Mouse (Mus musculus): ENCODE results near the gene Plek. TPM values are rescaled to one million over a fixed set of nuclear protein-coding genes. Genes with fewer than 3 reads are reported as not detected.
"Not testable (repeated sequence)": the region's sequence is repeated elsewhere in the genome, so short reads cannot be mapped to it uniquely, and the experiment has no call there.

The Plek gene
- polyA plus RNA-seq, 1 experiment from 2014 or later, result 2.2 TPM

GRCm38 (mm10) chr11:17019328-17019727 is 32.9 kb downstream of the Plek start:
- Histone ChIP-seq H3K4me1 (replicated peaks) (no peaks in the 10 kb centered on the region), H3K36me3 (no peaks in the 10 kb centered on the region), H3K4me2 (replicated peaks) (no peak overlapping the region), H3K9me3 (no peaks in the 10 kb centered on the region), H3K4me3 (replicated peaks) (no peak overlapping the region), H3K9ac (no peak overlapping the region), H3K27me3 (replicated peaks) (no peaks in the 10 kb centered on the region), H3K27ac (no peak overlapping the region)
- WGBS, result 90% methylated on average over 7 of the region's 7 CpGs
- no peak for ATAC-seq

GRCm38 (mm10) chr11:17012948-17013347 is 39.2 kb downstream of the Plek start:
- no peaks in the 10 kb centered on the region for H3K9me3 ChIP-seq
- no peaks in the 10 kb centered on the region for H3K27me3 ChIP-seq (replicated peaks)
- no peak for ATAC-seq
- H3K4me1 ChIP-seq (replicated peaks), result no peaks in the 10 kb centered on the region
- H3K4me2 ChIP-seq (replicated peaks), result no peak overlapping the region
- no peak overlapping the region for H3K9ac ChIP-seq
- H3K36me3 ChIP-seq, result no peaks in the 10 kb centered on the region
- H3K27ac ChIP-seq, result no peak overlapping the region
- no peak overlapping the region for H3K4me3 ChIP-seq (replicated peaks)

GRCm38 (mm10) chr11:17008498-17008941 is 43.7 kb downstream of the Plek start:
- Histone ChIP-seq H3K27ac (no peak overlapping the region), H3K27me3 (replicated peaks) (no peaks in the 10 kb centered on the region), H3K9me3 (no peaks in the 10 kb centered on the region), H3K36me3 (no peaks in the 10 kb centered on the region), H3K4me2 (replicated peaks) (no peak overlapping the region), H3K9ac (no peak overlapping the region), H3K4me3 (replicated peaks) (no peak overlapping the region), H3K4me1 (replicated peaks) (no peaks in the 10 kb centered on the region)
- ATAC-seq, result no peak
- WGBS, result 65% methylated on average over 7 of the region's 7 CpGs

- Histone ChIP-seq H3K4me2 (replicated peaks) (no peak overlapping the region), H3K36me3 (no peaks in the 10 kb centered on the region), H3K4me3 (replicated peaks) (no peak overlapping the region), H3K9me3 (no peaks in the 10 kb centered on the region), H3K27ac (no peak overlapping the region), H3K4me1 (replicated peaks) (no peaks in the 10 kb centered on the region), H3K9ac (no peak overlapping the region), H3K27me3 (replicated peaks) (no peaks in the 10 kb centered on the region)
- 84% methylated on average over 5 of the region's 5 CpGs for WGBS
- ATAC-seq, result no peak
Observed at GRCm38 (mm10) chr11:17007517-17008173, 44.5 kb downstream of the Plek start.

- WGBS, result 70% methylated on average over 3 of the region's 3 CpGs
- H3K27me3 ChIP-seq (replicated peaks), result not testable (repeated sequence)
Observed at GRCm38 (mm10) chr11:17006526-17006925, 45.7 kb downstream of the Plek start.

GRCm38 (mm10) chr11:17004899-17005846 is 47.0 kb downstream of the Plek start:
- H3K27me3 ChIP-seq (replicated peaks), result no peaks in the 10 kb centered on the region
- H3K36me3 ChIP-seq, result no peaks in the 10 kb centered on the region
- no peaks in the 10 kb centered on the region for H3K9me3 ChIP-seq
- H3K4me3 ChIP-seq (replicated peaks), result no peak overlapping the region
- no peak overlapping the region for H3K4me2 ChIP-seq (replicated peaks)
- H3K4me1 ChIP-seq (replicated peaks), result no peaks in the 10 kb centered on the region
- WGBS, result 71% methylated on average over 4 of the region's 4 CpGs
- no peak for ATAC-seq
- H3K27ac ChIP-seq, result no peak overlapping the region
- no peak overlapping the region for H3K9ac ChIP-seq

More at GRCm38 (mm10) chr11:17006526-17006925, 45.7 kb downstream of the Plek start:
- H3K4me3 ChIP-seq (replicated peaks); H3K9ac ChIP-seq; H3K36me3 ChIP-seq; ATAC-seq; H3K4me2 ChIP-seq (replicated peaks); H3K4me1 ChIP-seq (replicated peaks); H3K9me3 ChIP-seq; H3K27ac ChIP-seq: not testable (repeated sequence)

- H3K27me3 ChIP-seq (replicated peaks), result no peaks in the 10 kb centered on the region
- H3K4me2 ChIP-seq (replicated peaks), result no peak overlapping the region
- H3K4me1 ChIP-seq (replicated peaks), result no peaks in the 10 kb centered on the region
- H3K4me3 ChIP-seq (replicated peaks), result no peak overlapping the region
- WGBS, result 76% methylated on average over 3 of the region's 3 CpGs
- no peaks in the 10 kb centered on the region for H3K36me3 ChIP-seq
- no peaks in the 10 kb centered on the region for H3K9me3 ChIP-seq
- ATAC-seq, result no peak
- no peak overlapping the region for H3K27ac ChIP-seq
- no peak overlapping the region for H3K9ac ChIP-seq
Observed at GRCm38 (mm10) chr11:17003757-17004156, 48.4 kb downstream of the Plek start.

GRCm38 (mm10) chr11:17002739-17003373 is 49.3 kb downstream of the Plek start:
- Histone ChIP-seq H3K9ac (no peak overlapping the region), H3K36me3 (no peaks in the 10 kb centered on the region), H3K4me3 (replicated peaks) (no peak overlapping the region), H3K4me2 (replicated peaks) (no peak overlapping the region), H3K4me1 (replicated peaks) (no peaks in the 10 kb centered on the region), H3K27ac (no peak overlapping the region), H3K27me3 (replicated peaks) (no peaks in the 10 kb centered on the region), H3K9me3 (no peaks in the 10 kb centered on the region)
- ATAC-seq, result no peak
- 57% methylated on average over 7 of the region's 7 CpGs for WGBS

- Histone ChIP-seq H3K9me3 (no peaks in the 10 kb centered on the region), H3K4me3 (replicated peaks) (no peak overlapping the region), H3K4me1 (replicated peaks) (no peaks in the 10 kb centered on the region), H3K27ac (no peak overlapping the region), H3K36me3 (no peaks in the 10 kb centered on the region), H3K9ac (no peak overlapping the region), H3K27me3 (replicated peaks) (no peaks in the 10 kb centered on the region), H3K4me2 (replicated peaks) (no peak overlapping the region)
- no peak for ATAC-seq
- 52% methylated on average over 9 of the region's 9 CpGs for WGBS
Observed at GRCm38 (mm10) chr11:17000353-17001334, 51.5 kb downstream of the Plek start.

- Histone ChIP-seq H3K27ac (no peak overlapping the region), H3K4me1 (replicated peaks) (no peaks in the 10 kb centered on the region), H3K27me3 (replicated peaks) (no peaks in the 10 kb centered on the region), H3K9ac (no peak overlapping the region), H3K36me3 (no peaks in the 10 kb centered on the region), H3K4me3 (replicated peaks) (no peak overlapping the region), H3K4me2 (replicated peaks) (no peak overlapping the region), H3K9me3 (no peaks in the 10 kb centered on the region)
- no peak for ATAC-seq
Observed at GRCm38 (mm10) chr11:16999933-17000332, 52.2 kb downstream of the Plek start.

- Histone ChIP-seq H3K9me3 (no peaks in the 10 kb centered on the region), H3K4me1 (replicated peaks) (no peaks in the 10 kb centered on the region), H3K27me3 (replicated peaks) (no peaks in the 10 kb centered on the region), H3K36me3 (no peaks in the 10 kb centered on the region), H3K9ac (no peak overlapping the region), H3K27ac (no peak overlapping the region), H3K4me2 (replicated peaks) (no peak overlapping the region), H3K4me3 (replicated peaks) (no peak overlapping the region)
- 90% methylated on average over 4 of the region's 4 CpGs for WGBS
- no peak for ATAC-seq
Observed at GRCm38 (mm10) chr11:16999387-16999786, 52.8 kb downstream of the Plek start.
